Mouse (Mus musculus) gastrocnemius, postnatal 25 days (tissue): ENCODE data around the gene Dgkh. TPM values are rescaled to one million over a fixed set of nuclear protein-coding genes. Genes with fewer than 3 reads are reported as not detected.
A peak's percentile ranks its signal among the peaks of the same experiment; 100 is the strongest.

Source experiments
- DNase-seq: peaks from one replicate; pipeline ENCODE4 v3.0.0; 2022
- total RNA-seq, 2 experiments: library from RNA; stranded (reverse); gene quantifications; 1 replicate in 1 of 2; 2 replicates in 1 of 2; pipeline ENCODE4 v1.2.3; 2021

Dgkh gene
- total RNA-seq, 2 experiments from 2014 or later, result 2.8 to 3.1 TPM

- no peak for DNase-seq
Observed at GRCm38 (mm10) chr14:78674606-78675005, 58.0 kb downstream of the Dgkh start.

- DNase-seq, result no peak
Observed at GRCm38 (mm10) chr14:78669986-78670385, 62.6 kb downstream of the Dgkh start.

- peak; percentile 40 for DNase-seq
Observed at GRCm38 (mm10) chr14:78668291-78668690, 64.3 kb downstream of the Dgkh start.

- no peak for DNase-seq
Observed at GRCm38 (mm10) chr14:78667763-78668162, 64.8 kb downstream of the Dgkh start.

GRCm38 (mm10) chr14:78662641-78663040 is 69.9 kb downstream of the Dgkh start:
- DNase-seq, result no peak

GRCm38 (mm10) chr14:78661462-78661861 is 71.1 kb downstream of the Dgkh start:
- DNase-seq, result no peak

GRCm38 (mm10) chr14:78658697-78659096 is 73.9 kb downstream of the Dgkh start:
- DNase-seq, result no peak

- no peak for DNase-seq
Observed at GRCm38 (mm10) chr14:78656832-78657626, 75.5 kb downstream of the Dgkh start.

- no peak for DNase-seq
Observed at GRCm38 (mm10) chr14:78654939-78655556, 77.5 kb downstream of the Dgkh start.

GRCm38 (mm10) chr14:78654196-78654595 is 78.4 kb downstream of the Dgkh start:
- no peak for DNase-seq

- no peak for DNase-seq
Observed at GRCm38 (mm10) chr14:78653333-78653732, 79.2 kb downstream of the Dgkh start.

GRCm38 (mm10) chr14:78651696-78652095 is 80.9 kb downstream of the Dgkh start:
- DNase-seq, result no peak

- DNase-seq, result no peak
Observed at GRCm38 (mm10) chr14:78650379-78651095, 82.0 kb downstream of the Dgkh start.

- no peak for DNase-seq
Observed at GRCm38 (mm10) chr14:78649525-78650274, 82.9 kb downstream of the Dgkh start.

- DNase-seq, result no peak
Observed at GRCm38 (mm10) chr14:78645622-78646021, 87.0 kb downstream of the Dgkh start.

GRCm38 (mm10) chr14:78641314-78641713 is 91.3 kb downstream of the Dgkh start:
- no peak for DNase-seq

GRCm38 (mm10) chr14:78639691-78640090 is 92.9 kb downstream of the Dgkh start:
- no peak for DNase-seq

GRCm38 (mm10) chr14:78635612-78636400 is 96.8 kb downstream of the Dgkh start:
- DNase-seq, result no peak

- DNase-seq, result no peak
Observed at GRCm38 (mm10) chr14:78632747-78633146, 99.8 kb downstream of the Dgkh start.

GRCm38 (mm10) chr14:78630923-78631875 is 101.4 kb downstream of the Dgkh start:
- no peak for DNase-seq
